Mouse (Mus musculus): ENCODE data around the gene Parp11. TPM values are rescaled to one million over a fixed set of nuclear protein-coding genes. Genes with fewer than 3 reads are reported as not detected.
"Not testable (repeated sequence)": the region's sequence is repeated elsewhere in the genome, so short reads cannot be mapped to it uniquely, and the experiment has no call there.

Gene Parp11
- polyA plus RNA-seq, 1 experiment from 2014 or later = 111 TPM

DNA sequence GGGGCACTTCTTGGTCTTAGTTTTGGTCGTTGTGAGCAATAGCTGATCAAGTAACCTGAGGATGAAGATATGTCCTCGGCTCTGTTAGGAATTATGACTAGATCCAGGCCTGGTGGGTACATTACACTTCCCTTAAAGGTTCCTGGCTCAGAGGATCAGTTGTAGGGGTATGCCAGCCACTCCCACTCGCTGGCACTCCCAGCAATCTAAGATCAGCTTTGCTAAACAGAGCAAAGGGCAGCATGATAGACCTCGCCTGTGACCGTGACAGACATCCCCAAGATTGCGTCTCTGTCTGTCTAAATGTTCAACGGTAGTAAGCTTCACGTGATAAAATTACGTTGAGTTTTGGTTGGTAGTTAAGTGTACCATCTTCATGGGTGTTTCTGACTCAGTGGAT, 47.7 kb downstream of the Parp11 start:
- 95% methylated on average over 9 of the region's 9 CpGs for WGBS
- Histone ChIP-seq H3K4me3 (replicated peaks; ENCODE audit: low read depth, low read length) (no peak overlapping the region), H3K9me3 (ENCODE audit: control insufficient read depth, low read length) (no peaks in the 10 kb centered on the region)

DNA sequence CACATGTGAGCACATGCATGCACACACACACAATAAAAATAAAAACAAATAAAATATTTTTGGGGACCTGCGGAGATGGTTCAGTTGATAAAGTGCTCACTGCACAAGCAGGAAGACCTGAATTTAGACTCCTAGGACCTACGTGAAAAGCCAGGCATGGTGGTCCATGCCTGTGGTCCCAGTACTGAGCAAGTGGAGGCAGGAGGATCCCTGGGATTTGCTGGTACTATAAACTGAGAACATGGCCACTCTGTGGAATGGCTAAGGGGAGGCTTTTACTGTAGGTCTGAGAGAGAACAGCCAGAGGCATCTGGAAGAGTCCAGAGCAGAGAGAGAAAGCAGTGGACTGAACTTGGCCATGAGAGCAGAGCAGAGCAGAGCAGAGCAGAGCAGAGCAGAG, 48.6 kb downstream of the Parp11 start:
- H3K4me1 ChIP-seq (ENCODE audit: control insufficient read depth, insufficient read depth, low read length) = 0 out of 2 replicates have a peak, but pooled peaks cover 12% of the 10 kb centered on the region
- no peak overlapping the region for H3K4me3 ChIP-seq (replicated peaks; ENCODE audit: low read depth, low read length)
- no peaks in the 10 kb centered on the region for H3K9me3 ChIP-seq (ENCODE audit: control insufficient read depth, low read length)
- H3K36me3 ChIP-seq (ENCODE audit: control insufficient read depth, insufficient read depth, low read length) = peaks cover 35% of the 10 kb centered on the region
- DNase-seq = no peak
- no peak overlapping the region for H3K9ac ChIP-seq (replicated peaks; ENCODE audit: low read length)
- ATAC-seq (ENCODE audit: low FRiP score, low TSS enrichment) = no peak
- H3K27me3 ChIP-seq (ENCODE audit: control insufficient read depth, insufficient read depth, low read length) = no peaks in the 10 kb centered on the region
- no peak overlapping the region for H3K27ac ChIP-seq (replicated peaks; ENCODE audit: low read depth, low read length)
- no peak overlapping the region for H3K4me2 ChIP-seq (ENCODE audit: low read length)
- WGBS = 81% methylated on average over 2 of the region's 2 CpGs

More for the DNA sequence above, 47.7 kb downstream of the Parp11 start:
- 0 out of 2 replicates have a peak, but pooled peaks cover 12% of the 10 kb centered on the region for H3K4me1 ChIP-seq (ENCODE audit: control insufficient read depth, insufficient read depth, low read length)
- no peaks in the 10 kb centered on the region for H3K27me3 ChIP-seq (ENCODE audit: control insufficient read depth, insufficient read depth, low read length)
- peaks cover 39% of the 10 kb centered on the region for H3K36me3 ChIP-seq (ENCODE audit: control insufficient read depth, insufficient read depth, low read length)
- no peak overlapping the region for H3K9ac ChIP-seq (replicated peaks; ENCODE audit: low read length)
- no peak for ATAC-seq (ENCODE audit: low FRiP score, low TSS enrichment)
- no peak overlapping the region for H3K4me2 ChIP-seq (ENCODE audit: low read length)
- H3K27ac ChIP-seq (replicated peaks; ENCODE audit: low read depth, low read length) = no peak overlapping the region
- no peak for DNase-seq

DNA sequence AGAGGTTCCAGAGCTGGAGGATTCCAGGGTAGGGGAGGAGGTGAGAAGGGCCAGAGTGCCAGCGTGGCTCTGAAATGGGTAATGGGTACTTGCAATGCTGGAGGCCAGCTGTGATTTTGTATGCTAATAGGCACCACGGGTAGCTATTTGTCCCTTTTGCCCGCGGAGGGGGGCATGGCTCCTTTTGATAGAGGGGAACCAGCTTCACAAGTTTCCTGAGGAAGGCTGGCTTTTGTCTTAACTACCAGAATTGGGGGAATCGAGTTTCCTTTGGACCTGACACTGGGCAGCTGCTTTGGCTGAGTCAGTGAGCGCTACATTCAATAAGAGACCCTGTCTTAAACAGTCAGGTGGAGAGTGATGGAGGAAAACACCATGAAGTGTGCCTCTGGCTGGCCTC, 49.2 kb downstream of the Parp11 start:
- no peak for ATAC-seq (ENCODE audit: low FRiP score, low TSS enrichment)
- H3K4me1 ChIP-seq (ENCODE audit: control insufficient read depth, insufficient read depth, low read length) = 0 out of 2 replicates have a peak, but pooled peaks cover 12% of the 10 kb centered on the region
- no peak overlapping the region for H3K9ac ChIP-seq (replicated peaks; ENCODE audit: low read length)
- no peak overlapping the region for H3K27ac ChIP-seq (replicated peaks; ENCODE audit: low read depth, low read length)
- no peaks in the 10 kb centered on the region for H3K9me3 ChIP-seq (ENCODE audit: control insufficient read depth, low read length)
- 7% methylated on average over 6 of the region's 6 CpGs for WGBS
- no peak overlapping the region for H3K4me2 ChIP-seq (ENCODE audit: low read length)
- peaks cover 29% of the 10 kb centered on the region for H3K36me3 ChIP-seq (ENCODE audit: control insufficient read depth, insufficient read depth, low read length)
- no peaks in the 10 kb centered on the region for H3K27me3 ChIP-seq (ENCODE audit: control insufficient read depth, insufficient read depth, low read length)
- H3K4me3 ChIP-seq (replicated peaks; ENCODE audit: low read depth, low read length) = no peak overlapping the region
- peak; percentile 25 for DNase-seq

DNA sequence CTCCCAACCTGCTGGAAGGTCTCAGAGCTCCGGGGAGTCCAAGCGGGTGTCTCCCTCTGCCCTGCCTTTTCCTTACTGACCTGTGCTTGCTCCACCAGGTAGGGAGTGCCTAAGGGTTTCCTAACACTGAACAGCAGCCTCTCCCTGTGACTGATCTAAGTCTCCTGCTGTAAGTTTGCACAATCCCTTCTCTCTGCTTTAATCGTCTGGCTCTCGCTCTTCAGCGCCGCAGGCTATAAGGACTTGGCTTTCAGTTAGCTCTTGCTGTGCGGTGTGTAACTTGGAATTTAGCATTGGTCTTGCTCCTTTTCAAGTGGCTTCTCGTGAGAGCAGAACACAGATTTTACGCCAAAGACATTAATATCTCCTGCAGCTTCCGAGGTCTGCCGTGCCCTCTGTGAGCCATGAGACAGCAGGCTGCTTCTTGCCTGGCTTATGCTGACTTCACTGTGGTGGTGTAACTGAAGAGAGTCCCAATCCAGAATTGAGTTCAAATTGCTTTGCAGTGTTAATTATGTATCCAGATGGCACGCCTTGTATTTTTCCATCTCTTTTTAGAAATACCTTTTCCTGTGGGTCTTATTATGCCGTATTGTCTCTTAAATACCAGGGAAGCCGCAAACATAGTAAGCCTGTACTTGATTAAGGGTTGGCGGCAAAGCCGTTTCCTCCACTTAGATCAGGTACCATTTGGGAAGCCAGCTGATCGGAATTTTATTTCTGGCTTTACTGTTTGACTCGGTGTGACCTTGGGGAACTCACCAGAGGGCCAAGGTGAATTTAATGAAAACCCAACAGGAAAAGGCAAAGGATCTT, 50.4 kb downstream of the Parp11 start:
- no peaks in the 10 kb centered on the region for H3K9me3 ChIP-seq (ENCODE audit: control insufficient read depth, low read length)
- ATAC-seq (ENCODE audit: low FRiP score, low TSS enrichment) (no peak), DNase-seq (peak; percentile 59)
- WGBS = 78% methylated on average over 18 of the region's 18 CpGs
- peaks cover 17% of the 10 kb centered on the region for H3K36me3 ChIP-seq (ENCODE audit: control insufficient read depth, insufficient read depth, low read length)
- H3K27me3 ChIP-seq (ENCODE audit: control insufficient read depth, insufficient read depth, low read length) = no peaks in the 10 kb centered on the region
- 0 out of 2 replicates have a peak, but pooled peaks cover 12% of the 10 kb centered on the region for H3K4me1 ChIP-seq (ENCODE audit: control insufficient read depth, insufficient read depth, low read length)
- no peak overlapping the region for H3K9ac ChIP-seq (replicated peaks; ENCODE audit: low read length)
- H3K4me2 ChIP-seq (ENCODE audit: low read length) = no peak overlapping the region
- no peak overlapping the region for H3K27ac ChIP-seq (replicated peaks; ENCODE audit: low read depth, low read length)
- no peak overlapping the region for H3K4me3 ChIP-seq (replicated peaks; ENCODE audit: low read depth, low read length)

DNA sequence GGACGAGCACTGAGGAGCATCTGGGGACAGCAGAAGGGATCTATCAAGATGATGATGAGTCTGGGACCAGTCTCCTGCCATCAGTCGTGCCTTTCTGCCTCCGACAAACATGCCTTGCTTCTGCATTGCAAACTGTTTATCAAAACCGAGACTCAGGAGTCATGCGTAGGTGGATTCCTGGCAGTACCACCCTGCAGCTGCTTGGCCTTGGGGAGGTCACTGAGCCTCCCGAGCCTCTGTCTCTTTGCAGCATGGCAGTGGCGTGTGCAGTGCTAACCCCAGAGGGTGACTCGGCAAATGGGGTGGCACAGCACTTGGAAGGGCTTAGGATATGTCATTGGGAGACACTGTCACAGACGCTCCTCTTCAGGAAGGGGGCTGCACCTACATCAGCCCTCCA, 53.5 kb downstream of the Parp11 start:
- 81% methylated on average over 9 of the region's 9 CpGs for WGBS
- DNase-seq (no peak), ATAC-seq (ENCODE audit: low FRiP score, low TSS enrichment) (no peak)
- Histone ChIP-seq H3K27me3 (ENCODE audit: control insufficient read depth, insufficient read depth, low read length) (no peaks in the 10 kb centered on the region), H3K4me3 (replicated peaks; ENCODE audit: low read depth, low read length) (no peak overlapping the region), H3K9me3 (ENCODE audit: control insufficient read depth, low read length) (no peaks in the 10 kb centered on the region), H3K4me2 (ENCODE audit: low read length) (no peak overlapping the region), H3K27ac (replicated peaks; ENCODE audit: low read depth, low read length) (no peak overlapping the region), H3K36me3 (ENCODE audit: control insufficient read depth, insufficient read depth, low read length) (0 out of 2 replicates have a peak, but pooled peaks cover 2% of the 10 kb centered on the region), H3K9ac (replicated peaks; ENCODE audit: low read length) (no peak overlapping the region), H3K4me1 (ENCODE audit: control insufficient read depth, insufficient read depth, low read length) (0 out of 2 replicates have a peak, but pooled peaks cover 12% of the 10 kb centered on the region)

DNA sequence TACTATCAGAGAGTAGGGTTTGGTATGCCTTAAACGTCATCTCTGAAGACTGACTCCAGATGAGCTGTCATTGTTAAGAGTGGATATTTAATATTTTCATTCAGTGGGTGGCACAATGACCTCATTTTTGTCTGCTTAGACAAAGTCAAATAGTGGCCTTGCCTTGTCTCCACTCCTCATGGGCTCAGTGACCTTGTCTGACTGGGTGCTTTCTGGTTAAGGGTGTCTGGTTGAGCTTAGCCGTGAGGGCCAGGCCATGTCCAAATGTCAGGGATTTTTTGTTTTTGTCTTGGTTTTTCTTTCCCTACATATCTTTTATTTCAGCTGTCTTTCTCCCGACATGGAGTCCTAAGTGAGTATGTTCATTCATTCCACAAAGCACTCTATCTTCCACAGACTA, 54.2 kb downstream of the Parp11 start:
- Histone ChIP-seq H3K4me2 (ENCODE audit: low read length) (no peak overlapping the region), H3K27ac (replicated peaks; ENCODE audit: low read depth, low read length) (no peak overlapping the region), H3K27me3 (ENCODE audit: control insufficient read depth, insufficient read depth, low read length) (no peaks in the 10 kb centered on the region), H3K36me3 (ENCODE audit: control insufficient read depth, insufficient read depth, low read length) (0 out of 2 replicates have a peak, but pooled peaks cover 2% of the 10 kb centered on the region), H3K4me3 (replicated peaks; ENCODE audit: low read depth, low read length) (no peak overlapping the region), H3K9ac (replicated peaks; ENCODE audit: low read length) (no peak overlapping the region), H3K4me1 (ENCODE audit: control insufficient read depth, insufficient read depth, low read length) (0 out of 2 replicates have a peak, but pooled peaks cover 7% of the 10 kb centered on the region), H3K9me3 (ENCODE audit: control insufficient read depth, low read length) (no peaks in the 10 kb centered on the region)
- ATAC-seq (ENCODE audit: low FRiP score, low TSS enrichment) (no peak), DNase-seq (no peak)
- 84% methylated on average over 3 of the region's 3 CpGs for WGBS

DNA sequence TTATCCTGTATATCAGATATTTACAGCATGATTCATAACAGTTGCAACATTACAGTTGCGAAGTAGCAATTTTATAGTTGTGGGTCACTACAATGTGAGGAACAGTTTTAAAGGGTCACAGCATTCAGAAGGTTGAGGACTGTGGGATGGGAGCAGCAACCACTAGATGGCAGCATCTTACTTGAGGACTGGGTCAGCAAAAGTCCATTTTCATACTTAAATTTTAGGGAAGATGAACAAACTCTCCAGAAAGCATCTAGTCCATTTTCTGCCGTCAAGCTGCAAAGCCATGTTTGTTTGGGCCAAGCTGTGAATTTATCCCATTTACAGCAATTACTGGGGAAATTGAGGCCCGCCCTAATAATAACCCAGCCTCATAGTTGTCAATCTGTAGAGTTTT, 55.9 kb downstream of the Parp11 start:
- H3K27ac ChIP-seq (replicated peaks; ENCODE audit: low read depth, low read length) = no peak overlapping the region
- H3K4me1 ChIP-seq (ENCODE audit: control insufficient read depth, insufficient read depth, low read length) = no peaks in the 10 kb centered on the region
- no peak overlapping the region for H3K9ac ChIP-seq (replicated peaks; ENCODE audit: low read length)
- no peak overlapping the region for H3K4me3 ChIP-seq (replicated peaks; ENCODE audit: low read depth, low read length)
- no peak overlapping the region for H3K4me2 ChIP-seq (ENCODE audit: low read length)
- no peaks in the 10 kb centered on the region for H3K27me3 ChIP-seq (ENCODE audit: control insufficient read depth, insufficient read depth, low read length)
- WGBS = 63% methylated on average over 3 of the region's 3 CpGs
- H3K36me3 ChIP-seq (ENCODE audit: control insufficient read depth, insufficient read depth, low read length) = 0 out of 2 replicates have a peak, but pooled peaks cover 2% of the 10 kb centered on the region
- H3K9me3 ChIP-seq (ENCODE audit: control insufficient read depth, low read length) = no peaks in the 10 kb centered on the region
- ATAC-seq (ENCODE audit: low FRiP score, low TSS enrichment) (peak; percentile 57; the same call in 1 of the 2 replicates), DNase-seq (peak; percentile 83)

DNA sequence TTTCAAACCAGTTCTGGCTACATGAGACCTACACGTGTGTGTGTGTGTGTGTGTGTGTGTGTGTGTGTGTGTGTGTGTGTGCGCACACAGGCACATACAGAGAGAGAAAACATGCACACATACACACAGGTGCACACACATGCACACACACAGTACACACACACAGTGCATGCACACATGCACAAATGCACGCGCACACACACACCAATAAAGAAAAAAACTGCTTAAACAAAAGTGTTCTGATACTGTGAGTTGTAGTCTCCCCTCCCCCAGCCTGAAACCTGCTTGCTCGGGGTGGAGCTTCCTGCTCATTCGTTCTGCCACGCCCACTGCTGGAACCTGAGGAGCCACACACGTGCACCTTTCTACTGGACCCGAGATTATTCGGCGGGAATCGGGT, 67.1 kb downstream of the Parp11 start:
- WGBS = 99% methylated on average over 5 of the region's 12 CpGs

DNA sequence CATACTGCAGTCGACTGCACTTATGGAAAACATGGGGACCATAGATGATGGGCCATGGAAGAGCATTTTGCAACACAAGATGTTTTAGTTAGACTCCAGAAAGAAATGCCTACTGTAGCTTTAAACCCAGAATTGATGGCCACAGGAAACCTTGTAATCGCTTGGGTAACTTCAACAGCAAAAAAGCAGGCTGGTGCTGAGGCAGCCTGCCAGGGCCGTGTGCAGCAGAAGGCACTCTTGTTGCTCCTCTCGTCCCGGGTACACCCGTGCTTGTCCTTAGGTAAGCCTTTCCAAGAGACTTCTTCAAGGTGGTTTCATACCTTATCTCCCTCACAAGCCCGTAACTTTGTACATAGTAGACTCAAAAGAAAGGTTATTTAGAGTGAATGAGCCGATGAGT, 74.5 kb downstream of the Parp11 start:
- WGBS = 76% methylated on average over 8 of the region's 8 CpGs
- Histone ChIP-seq H3K27me3 (ENCODE audit: control insufficient read depth, insufficient read depth, low read length) (no peaks in the 10 kb centered on the region), H3K9ac (replicated peaks; ENCODE audit: low read length) (no peak overlapping the region), H3K36me3 (ENCODE audit: control insufficient read depth, insufficient read depth, low read length) (no peaks in the 10 kb centered on the region), H3K9me3 (ENCODE audit: control insufficient read depth, low read length) (no peaks in the 10 kb centered on the region), H3K27ac (replicated peaks; ENCODE audit: low read depth, low read length) (no peak overlapping the region), H3K4me3 (replicated peaks; ENCODE audit: low read depth, low read length) (no peak overlapping the region), H3K4me1 (ENCODE audit: control insufficient read depth, insufficient read depth, low read length) (no peaks in the 10 kb centered on the region), H3K4me2 (ENCODE audit: low read length) (no peak overlapping the region)
- ATAC-seq (ENCODE audit: low FRiP score, low TSS enrichment) (no peak), DNase-seq (no peak)

More for the DNA sequence above, 67.1 kb downstream of the Parp11 start:
- not testable (repeated sequence) for H3K9me3 ChIP-seq (ENCODE audit: control insufficient read depth, low read length); H3K27me3 ChIP-seq (ENCODE audit: control insufficient read depth, insufficient read depth, low read length); ATAC-seq (ENCODE audit: low FRiP score, low TSS enrichment); H3K4me1 ChIP-seq (ENCODE audit: control insufficient read depth, insufficient read depth, low read length); H3K4me2 ChIP-seq (ENCODE audit: low read length); H3K9ac ChIP-seq (replicated peaks; ENCODE audit: low read length); H3K4me3 ChIP-seq (replicated peaks; ENCODE audit: low read depth, low read length); DNase-seq; H3K36me3 ChIP-seq (ENCODE audit: control insufficient read depth, insufficient read depth, low read length); H3K27ac ChIP-seq (replicated peaks; ENCODE audit: low read depth, low read length)

Measured in midbrain, embryonic 14.5 days (tissue).